Mouse (Mus musculus) spleen, adult 2 months (tissue): ENCODE results near the gene 1700092M07Rik. TPM values are rescaled to one million over a fixed set of nuclear protein-coding genes. Genes with fewer than 3 reads are reported as not detected.
"Not testable (repeated sequence)": the region's sequence is repeated elsewhere in the genome, so short reads cannot be mapped to it uniquely, and the experiment has no call there.

Source experiments
- DNase-seq, 2 experiments: peaks; one replicate each; pipeline versions ENCODE4 v3.0.0 to v3.0.0-alpha.2; 2012 to 2021; ENCODE audit warnings: low spot score in 2 of 2, low read depth in 1 of 2
- H3K27ac ChIP-seq: fragments of 200-500 bp; 2 replicates; pipeline ENCODE4 v1.5.1; 2012; ENCODE audit warnings: low read length, inconsistent platforms; ENCODE audit not compliant: insufficient read depth
- H3K27me3 ChIP-seq: fragments of 200-500 bp; 2 replicates; pipeline ENCODE4 v1.6.1; 2012; ENCODE audit warnings: mild to moderate bottlenecking, moderate library complexity, low read length, inconsistent platforms; ENCODE audit not compliant: control insufficient read depth, insufficient read depth
- H3K36me3 ChIP-seq: fragments of 200-500 bp; 2 replicates; pipeline ENCODE4 v1.6.1; 2012; ENCODE audit warnings: mild to moderate bottlenecking, low read length, inconsistent platforms; ENCODE audit not compliant: control insufficient read depth, insufficient read depth
- H3K4me1 ChIP-seq: fragments of 200-500 bp; 2 replicates; pipeline ENCODE4 v1.6.1; 2011; ENCODE audit warnings: inconsistent platforms; ENCODE audit not compliant: control insufficient read depth, insufficient read depth, insufficient read length
- H3K4me3 ChIP-seq: fragments of 200-500 bp; 2 replicates; pipeline ENCODE4 v1.5.1; 2011; ENCODE audit warnings: mild to moderate bottlenecking, inconsistent platforms; ENCODE audit not compliant: insufficient read depth, insufficient read length; ENCODE audit errors: extremely low read depth
- CTCF ChIP-seq: fragments of 200-500 bp; IDR thresholded peaks from 2 replicates; pipeline ENCODE4 v1.5.1; 2011; ENCODE audit warnings: mild to moderate bottlenecking, inconsistent platforms; ENCODE audit not compliant: insufficient read depth, insufficient read length, insufficient replicate concordance; ENCODE audit errors: extremely low read depth
- POLR2A ChIP-seq: fragments of 200-500 bp; IDR thresholded peaks from 2 replicates; pipeline ENCODE4 v1.6.1; 2011; ENCODE audit warnings: low read depth, low read length, inconsistent platforms
- WGBS: fragments of 180-500 bp; shearing (Covaris S2); methylation state at CpG from one replicate; pipeline ENCODE4 v1.1.7; 2018; 5-methylcytosine and 5-hydroxymethylcytosine counted together
- polyA plus RNA-seq: library from polyadenylated mRNA; depleted of rRNA; stranded (reverse); fragments of >200 nt; gene quantifications from 2 replicates; pipeline ENCODE4 v1.2.3, GENCODE M21; 2012

The 1700092M07Rik gene
- polyA plus RNA-seq, 1 experiment: not detected

DNA sequence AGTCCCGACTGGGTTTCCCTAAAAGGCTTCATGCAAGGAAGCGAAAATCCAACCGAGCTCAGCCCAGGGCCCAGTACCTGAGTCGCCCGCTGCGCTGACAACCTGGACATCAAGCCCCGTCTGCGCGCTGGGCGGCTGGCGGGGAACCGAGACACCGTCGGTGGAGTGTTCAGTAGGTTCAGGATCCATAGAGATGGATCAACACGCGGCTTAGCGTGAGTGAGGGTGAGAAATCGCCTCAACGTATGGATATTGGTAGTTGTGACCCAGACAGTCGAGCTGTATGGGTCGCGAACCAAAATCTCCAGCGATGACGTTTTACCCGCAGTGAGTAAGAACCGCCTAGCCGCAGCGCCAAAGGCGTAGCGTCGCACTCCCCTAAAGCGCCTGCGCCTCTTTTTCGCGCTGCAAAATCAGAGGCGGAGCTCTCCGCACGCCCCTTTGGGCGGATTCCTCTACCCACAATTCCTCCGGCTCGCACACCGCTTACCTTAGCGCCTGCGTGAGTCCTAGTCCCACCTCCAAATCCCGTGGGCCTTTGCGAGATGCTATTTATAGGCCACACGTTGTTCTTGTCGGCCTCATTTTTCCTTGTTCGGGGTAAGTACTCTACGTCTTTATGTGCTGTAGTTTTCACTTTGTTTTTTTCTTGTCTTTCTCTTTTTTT, 17.5 kb upstream of the 1700092M07Rik start, which contains the start of gene Slc3a2:
Gene Slc3a2, minus strand, starts transcription at position 463 of the 667 bp plus-strand sequence.
- Histone ChIP-seq H3K36me3 (peaks cover 19% of the 10 kb centered on the region), H3K4me1 (no peaks in the 10 kb centered on the region), H3K27me3 (no peaks in the 10 kb centered on the region), H3K27ac (peak within 1 kb of the TSS; percentile 94), H3K4me3 (peak within 1 kb of the TSS; percentile 81)
- TF ChIP-seq CTCF (no peak), POLR2A (peak; percentile 86)
- WGBS: under 1% methylated on average over 50 of the region's 50 CpGs
- peak; percentile 95 to 97 for DNase-seq

DNA sequence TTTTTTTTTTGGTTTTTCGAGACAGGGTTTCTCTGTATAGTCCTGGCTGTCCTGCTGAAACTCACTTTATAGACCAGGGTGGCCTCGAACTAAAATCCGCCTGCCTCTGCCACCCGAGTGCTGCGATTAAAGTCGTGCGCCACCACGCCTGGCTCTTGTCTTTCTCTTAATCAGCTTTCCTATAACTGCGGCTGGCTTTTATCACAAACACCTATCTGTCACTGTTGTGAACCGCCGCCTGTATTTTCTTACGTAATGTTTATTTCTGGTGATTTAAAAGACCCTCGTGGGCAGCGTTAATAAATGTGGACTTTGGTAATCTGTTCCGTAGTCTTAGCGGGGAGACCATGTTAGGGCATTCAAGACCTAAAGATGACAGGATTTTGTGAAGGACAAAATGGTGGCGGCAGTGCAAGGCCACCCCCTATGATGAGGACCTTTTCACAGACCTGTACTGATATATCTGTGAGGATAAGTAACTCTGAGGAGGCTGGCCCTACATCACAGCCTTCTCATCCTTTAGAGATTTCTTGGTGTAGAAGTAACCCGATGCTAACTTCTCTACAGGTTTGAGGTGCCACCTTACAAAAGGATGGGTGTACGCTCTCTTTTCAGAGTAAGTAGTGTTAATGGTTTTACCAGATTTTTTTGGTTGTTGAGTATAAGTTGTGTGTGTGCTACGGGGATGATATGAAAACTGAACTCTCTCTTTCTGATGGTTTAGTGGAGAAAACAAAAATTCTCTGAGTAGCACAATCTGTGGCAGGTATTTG, 16.8 kb upstream of the 1700092M07Rik start:
- Histone ChIP-seq H3K36me3 (peaks cover 19% of the 10 kb centered on the region), H3K4me1 (no peaks in the 10 kb centered on the region), H3K27ac (peak overlapping the region; percentile 74), H3K27me3 (no peaks in the 10 kb centered on the region), H3K4me3 (peak overlapping the region; percentile 81)
- no peak for DNase-seq
- no peak for TF ChIP-seq CTCF
- TF ChIP-seq POLR2A: no peak
- 1% methylated on average over 20 of the region's 20 CpGs for WGBS

GRCm38 (mm10) chr19:8724392-8724791, 16.1 kb upstream of the 1700092M07Rik start:
- WGBS: 6% methylated on average over 2 of the region's 2 CpGs
- H3K27me3 ChIP-seq: no peaks in the 10 kb centered on the region
- DNase-seq: no peak
- H3K4me1 ChIP-seq: no peaks in the 10 kb centered on the region
- H3K36me3 ChIP-seq: peaks cover 19% of the 10 kb centered on the region
- TF ChIP-seq CTCF: no peak
- TF ChIP-seq POLR2A: no peak
- H3K4me3 ChIP-seq: peak overlapping the region; percentile 81; the same call in 1 of the 2 replicates
- H3K27ac ChIP-seq: no peak overlapping the region

GRCm38 (mm10) chr19:8725081-8725613, 15.4 kb upstream of the 1700092M07Rik start:
- Histone ChIP-seq H3K4me3 (no peak overlapping the region), H3K27ac (no peak overlapping the region), H3K27me3 (no peaks in the 10 kb centered on the region), H3K36me3 (peaks cover 19% of the 10 kb centered on the region), H3K4me1 (no peaks in the 10 kb centered on the region)
- 64% methylated on average over 4 of the region's 4 CpGs for WGBS
- TF ChIP-seq CTCF: no peak
- no peak for TF ChIP-seq POLR2A
- no peak for DNase-seq

DNA sequence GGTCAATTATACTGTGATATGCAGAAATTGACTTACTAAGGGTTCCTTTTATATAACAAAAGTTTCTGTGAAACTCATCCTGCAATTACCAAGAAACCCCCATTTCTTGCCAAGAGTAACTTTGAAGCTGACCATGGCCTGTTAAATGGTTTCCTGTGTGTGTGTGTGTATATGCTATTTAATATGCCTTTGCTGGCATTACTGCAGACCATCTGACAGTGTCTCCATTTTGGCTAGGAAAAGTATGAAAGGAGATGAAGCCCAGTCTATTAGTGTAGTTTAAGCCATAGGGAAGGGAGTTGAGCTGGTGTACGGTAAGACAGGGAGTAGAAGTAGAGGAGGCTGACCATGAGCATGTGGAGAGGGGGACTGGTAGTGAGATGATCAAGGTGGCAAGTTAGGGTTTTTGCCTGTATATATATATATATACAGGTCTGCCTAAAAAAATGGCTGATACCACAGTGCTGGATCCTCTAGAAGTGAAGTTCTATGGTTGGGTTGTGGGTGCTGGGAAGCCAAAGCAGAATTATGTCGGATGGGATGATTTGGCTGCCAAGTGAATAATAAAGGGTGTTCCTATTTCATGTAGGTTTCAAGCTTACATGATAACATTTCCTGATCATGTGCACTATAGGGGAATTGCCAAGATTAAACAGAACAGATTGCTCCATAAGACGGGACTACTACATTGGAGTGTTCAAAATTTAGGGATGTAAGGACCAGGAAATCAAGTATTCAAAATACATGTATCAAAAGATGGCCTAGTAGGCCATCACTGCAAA, 13.7 kb upstream of the 1700092M07Rik start:
- no peak for DNase-seq
- peaks cover 19% of the 10 kb centered on the region for H3K36me3 ChIP-seq
- WGBS: 71% methylated on average over 3 of the region's 3 CpGs
- H3K27ac ChIP-seq: no peak overlapping the region
- no peaks in the 10 kb centered on the region for H3K4me1 ChIP-seq
- no peak overlapping the region for H3K4me3 ChIP-seq
- no peaks in the 10 kb centered on the region for H3K27me3 ChIP-seq
- TF ChIP-seq POLR2A (no peak), CTCF (no peak)

DNA sequence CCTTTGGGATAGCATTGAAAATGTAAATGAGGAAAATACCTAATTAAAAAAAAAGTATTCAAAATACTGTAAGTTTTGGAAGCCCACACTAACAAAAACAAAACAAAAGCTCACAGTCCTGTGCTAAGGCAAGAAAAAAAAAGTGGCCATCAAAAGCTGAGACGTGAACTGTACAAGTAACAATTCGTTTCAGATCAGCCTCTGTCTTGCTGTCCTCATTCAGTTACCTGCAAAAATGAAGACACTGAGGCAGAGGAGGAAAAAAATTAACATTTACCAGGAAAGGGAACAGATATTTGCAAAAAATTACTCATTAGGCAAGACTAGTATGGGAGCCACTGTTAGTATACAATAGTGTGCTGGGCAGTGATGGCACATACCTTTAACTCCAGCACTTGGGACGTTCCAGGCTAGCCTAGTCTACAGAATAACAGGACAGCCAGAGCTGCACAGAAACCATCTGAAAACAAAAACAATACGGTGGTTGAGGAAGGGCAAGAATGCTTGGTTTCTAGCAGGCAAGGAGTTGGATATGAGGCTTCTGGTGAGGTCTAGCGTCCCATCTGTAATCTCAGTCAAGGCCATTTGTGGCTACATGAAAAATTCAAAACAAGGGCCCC, 12.9 kb upstream of the 1700092M07Rik start:
- WGBS: 56% methylated on average over 5 of the region's 5 CpGs
- no peak overlapping the region for H3K27ac ChIP-seq
- peaks cover 19% of the 10 kb centered on the region for H3K36me3 ChIP-seq

DNA sequence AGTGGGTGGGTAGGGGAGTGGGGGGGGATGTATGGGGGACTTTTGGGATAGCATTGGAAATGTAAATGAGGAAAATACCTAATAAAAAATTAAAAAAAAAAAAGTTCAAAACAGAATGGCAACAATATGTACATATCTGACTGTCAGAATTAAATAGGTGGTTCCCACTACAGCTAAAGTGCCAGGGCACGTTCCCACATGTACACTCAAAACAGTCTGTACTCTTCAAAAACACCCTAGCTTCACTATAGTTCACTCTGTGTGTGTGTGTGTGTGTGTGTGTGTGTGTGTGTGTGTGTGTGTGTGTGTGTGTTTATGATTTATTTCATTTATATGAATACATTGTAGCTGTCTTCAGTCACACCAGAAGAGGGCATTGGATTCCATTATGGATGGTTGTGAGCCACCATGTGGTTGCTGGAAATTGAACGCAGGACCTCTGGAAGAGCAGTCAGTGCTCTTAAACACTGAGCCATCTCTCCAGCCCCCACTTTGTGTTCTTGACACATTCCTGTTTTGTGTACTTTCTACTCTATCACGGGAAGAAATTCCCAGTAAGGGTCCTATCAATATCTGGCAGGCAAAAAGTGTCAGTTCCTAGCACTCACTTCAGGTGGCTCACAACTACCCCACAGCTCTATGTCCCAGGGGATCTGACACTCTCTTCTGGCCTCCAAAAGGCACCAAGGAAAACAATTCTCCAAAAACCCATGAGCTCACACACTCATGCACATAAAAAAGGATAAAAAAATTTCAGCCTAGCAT, 12.0 kb upstream of the 1700092M07Rik start:
- H3K27ac ChIP-seq, DNase-seq, H3K4me1 ChIP-seq, H3K4me3 ChIP-seq, H3K27me3 ChIP-seq: not testable (repeated sequence)
- 69% methylated on average over 3 of the region's 3 CpGs for WGBS
- H3K36me3 ChIP-seq: peaks cover 19% of the 10 kb centered on the region

More for the DNA sequence above, 12.9 kb upstream of the 1700092M07Rik start:
- Histone ChIP-seq H3K4me3 (no peak overlapping the region), H3K27me3 (no peaks in the 10 kb centered on the region), H3K4me1 (no peaks in the 10 kb centered on the region)
- no peak for DNase-seq
- TF ChIP-seq CTCF: no peak
- TF ChIP-seq POLR2A: no peak
